In the genomic region with DNA sequence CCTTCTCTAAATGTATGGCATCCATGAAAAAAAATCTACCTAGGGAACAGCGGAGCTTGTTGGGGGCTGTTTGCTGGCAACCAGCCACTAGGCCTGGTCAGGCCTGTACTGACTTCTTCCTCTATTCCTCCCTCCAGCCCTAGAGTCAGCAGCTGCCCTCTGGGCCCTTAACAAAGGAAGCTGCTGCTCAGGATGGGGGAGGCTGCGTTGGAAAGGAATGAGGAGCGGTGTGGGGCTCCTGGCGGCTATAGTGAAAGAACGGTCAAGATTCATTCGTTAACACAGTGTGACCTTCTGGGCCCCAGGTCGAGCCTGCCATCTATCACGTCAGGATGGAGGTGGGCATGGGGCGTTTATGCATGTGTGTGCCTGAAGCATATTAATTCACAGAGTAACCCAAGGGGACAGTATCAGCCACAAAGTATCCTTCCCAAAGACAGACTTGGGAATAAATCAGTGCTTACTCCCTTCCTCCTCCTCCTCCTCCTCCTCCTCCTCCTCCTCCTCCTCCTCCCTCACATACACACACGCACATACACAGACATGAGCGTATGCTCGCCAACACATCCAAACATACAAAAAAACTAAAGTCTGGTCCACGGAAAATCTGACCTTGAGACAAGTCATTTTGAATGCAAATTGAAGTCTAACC, we compare ENCODE assay signal across 10 mouse cellular contexts.
A peak's percentile ranks its signal among the peaks of the same experiment; 100 is the strongest.
DNase-seq lines count a peak whose midpoint lies in the region; ATAC-seq lines count a peak whose summit lies in the region.
"Had no signal": no experiment of that assay in that cellular context is flagged by ENCODE, and none has a peak within 500 bp of the region (broad histone marks: within the 10 kb centered on the region; RNA-seq: fewer than 3 reads in every experiment).

No protein-coding gene starts in this region.

- H3K4me2 ChIP-seq in kidney, embryonic 15.5 days = no peak overlapping the region
- H3K4me2 ChIP-seq in hindbrain, embryonic 16.5 days (ENCODE audit: low read length) = no peak overlapping the region
- H3K4me2 ChIP-seq in neural tube, embryonic 12.5 days (replicated peaks) = peak overlapping the region; percentile 44

- no peaks in the 10 kb centered on the region for H3K9me3 ChIP-seq in kidney, embryonic 15.5 days (replicated peaks)
- no peaks in the 10 kb centered on the region for H3K9me3 ChIP-seq in embryonic facial prominence, embryonic 10.5 days
- H3K9me3 ChIP-seq in hindbrain, embryonic 16.5 days (ENCODE audit: control insufficient read depth, low read length) = no peaks in the 10 kb centered on the region
- no peaks in the 10 kb centered on the region for H3K9me3 ChIP-seq in neural tube, embryonic 12.5 days

- WGBS in kidney, embryonic 15.5 days = 16% methylated on average over 12 of the region's 13 CpGs
- WGBS in embryonic facial prominence, embryonic 10.5 days = 24% methylated on average over 12 of the region's 13 CpGs
- 24% methylated on average over 13 of the region's 13 CpGs for WGBS in hindbrain, embryonic 16.5 days
- WGBS in neural tube, embryonic 12.5 days = 21% methylated on average over 12 of the region's 13 CpGs

- H3K27me3 ChIP-seq in kidney, embryonic 15.5 days = no peaks in the 10 kb centered on the region
- H3K27me3 ChIP-seq in embryonic facial prominence, embryonic 10.5 days (replicated peaks; ENCODE audit: low read depth, poor library complexity, severe bottlenecking) = no peaks in the 10 kb centered on the region
- no peaks in the 10 kb centered on the region for H3K27me3 ChIP-seq in hindbrain, embryonic 16.5 days (replicated peaks; ENCODE audit: control insufficient read depth, insufficient read depth, low read length)
- H3K27me3 ChIP-seq in neural tube, embryonic 12.5 days (replicated peaks) = no peaks in the 10 kb centered on the region
- H3K27me3 ChIP-seq: CH12.LX had no signal

- peak; percentile 63 for ATAC-seq in kidney, embryonic 15.5 days (replicated peaks; ENCODE audit: low FRiP score)
- ATAC-seq in hindbrain, embryonic 16.5 days = peak; percentile 67
- peak; percentile 91 for ATAC-seq in neural tube, embryonic 12.5 days (ENCODE audit: low FRiP score, low read depth)
- no peak for ATAC-seq in CD4-positive, CD25-positive, alpha-beta regulatory T cell, adult 4 months

- H3K4me1 ChIP-seq in kidney, embryonic 15.5 days = peaks cover 30% of the 10 kb centered on the region
- H3K4me1 ChIP-seq in embryonic facial prominence, embryonic 10.5 days = peaks cover 72% of the 10 kb centered on the region
- H3K4me1 ChIP-seq in hindbrain, embryonic 16.5 days (ENCODE audit: control insufficient read depth, insufficient read depth, low read depth, low read length) = peaks cover 25% of the 10 kb centered on the region
- peaks cover 57% of the 10 kb centered on the region for H3K4me1 ChIP-seq in neural tube, embryonic 12.5 days

- H3K36me3 ChIP-seq in kidney, embryonic 15.5 days = no peaks in the 10 kb centered on the region
- no peaks in the 10 kb centered on the region for H3K36me3 ChIP-seq in embryonic facial prominence, embryonic 10.5 days (replicated peaks)
- no peaks in the 10 kb centered on the region for H3K36me3 ChIP-seq in hindbrain, embryonic 16.5 days (ENCODE audit: control insufficient read depth, insufficient read depth, low read length)
- no peaks in the 10 kb centered on the region for H3K36me3 ChIP-seq in neural tube, embryonic 12.5 days

- no peak overlapping the region for H3K4me3 ChIP-seq in kidney, embryonic 15.5 days (replicated peaks)
- peak overlapping the region; percentile 33; the same call in 1 of the 2 replicates for H3K4me3 ChIP-seq in embryonic facial prominence, embryonic 10.5 days
- H3K4me3 ChIP-seq in hindbrain, embryonic 16.5 days (ENCODE audit: low read length) = no peak overlapping the region
- H3K4me3 ChIP-seq in neural tube, embryonic 12.5 days = no peak overlapping the region

- no peak overlapping the region for H3K9ac ChIP-seq in kidney, embryonic 15.5 days
- peak overlapping the region; percentile 53 for H3K9ac ChIP-seq in hindbrain, embryonic 16.5 days (ENCODE audit: low read depth, low read length)
- peak overlapping the region; percentile 36; the same call in 1 of the 2 replicates for H3K9ac ChIP-seq in neural tube, embryonic 12.5 days

- peak overlapping the region; percentile 43 for H3K27ac ChIP-seq in kidney, embryonic 15.5 days
- peak overlapping the region; percentile 93 for H3K27ac ChIP-seq in embryonic facial prominence, embryonic 10.5 days (replicated peaks)
- H3K27ac ChIP-seq in hindbrain, embryonic 16.5 days (ENCODE audit: low read depth, low read length) = peak overlapping the region; percentile 80
- H3K27ac ChIP-seq in neural tube, embryonic 12.5 days = peak overlapping the region; percentile 94

- DNase-seq in kidney, adult 9 months = no peak
- peak; percentile 61 for DNase-seq in embryonic facial prominence, embryonic 10.5 days (ENCODE audit: low spot score)
- no peak for DNase-seq in layer of hippocampus, postnatal 25 days (ENCODE audit: extremely low spot score in 1 of 2, low spot score in 1 of 2)
- no peak for DNase-seq in kidney, postnatal 10 days
- DNase-seq: adrenal gland, postnatal 25 days had no signal

Comparison
In these comparisons a context has a peak if more than half of its experiments do, and no peak if none do; other contexts are left out.
1. H3K27ac ChIP-seq: peak in every context shown above with its lines; median percentile 94 in neural tube, embryonic 12.5 days; 93 in embryonic facial prominence, embryonic 10.5 days; 80 in hindbrain, embryonic 16.5 days; 43 in kidney, embryonic 15.5 days.